Mouse (Mus musculus): ENCODE measurements at regions not wholly inside any gene's neighbourhood (a gene's known extent, or its start where the extent isn't known, plus 50 kb on each side); places are given as distances from the start of the nearest gene placed in this dataset.

DNA sequence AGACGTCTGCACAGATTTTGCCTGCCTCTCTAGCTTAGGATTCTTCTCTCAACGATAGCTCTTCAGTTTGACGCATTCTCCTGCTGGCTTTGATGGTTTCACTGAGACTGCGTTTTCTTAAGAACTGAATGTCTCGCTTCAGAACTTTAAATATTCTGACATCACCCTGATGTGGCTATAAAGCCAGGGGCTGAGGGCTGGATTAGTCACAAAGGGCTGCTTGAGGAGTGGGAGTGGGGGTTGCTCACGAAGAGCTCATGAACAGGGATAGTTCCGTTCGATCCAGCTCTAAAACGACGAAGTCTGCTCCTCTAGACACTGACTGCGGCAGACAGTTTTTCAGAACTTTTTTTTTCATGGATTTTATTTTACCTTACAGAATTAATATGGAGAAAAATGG lies 240.7 kb upstream of the Nr5a2 start:
- Histone ChIP-seq H3K79me2 (replicated peaks; ENCODE audit: control insufficient read depth, extremely low read depth, insufficient read depth, poor library complexity, severe bottlenecking) (no peaks in the 10 kb centered on the region), H3K27me3 (replicated peaks) (no peaks in the 10 kb centered on the region), H3K9me3 (replicated peaks; ENCODE audit: low read length) (peaks cover 2% of the 10 kb centered on the region), H3K27ac (ENCODE audit: insufficient read depth, low read depth) (no peak overlapping the region), H3K36me3 (replicated peaks in 1 of 2; ENCODE audit: control insufficient read depth in 1 of 2, insufficient read depth in 1 of 2, low read length in 1 of 2) (no peaks in the 10 kb centered on the region), H3K4me2 (ENCODE audit: insufficient read depth, low read depth, poor library complexity, severe bottlenecking) (no peak overlapping the region), H3K4me3 (replicated peaks in 1 of 3; ENCODE audit: low read depth in 2 of 3, low read length in 2 of 3, poor library complexity in 1 of 3) (no peak overlapping the region), H3K9ac (ENCODE audit: insufficient read depth, low read depth) (no peak overlapping the region), H3K4me1 (ENCODE audit: control insufficient read depth in 1 of 2, insufficient read depth in 2 of 2) (0 out of 4 replicates have a peak, but pooled peaks cover 0 to 4% of the 10 kb centered on the region in 2 experiments)
- in situ Hi-C loops (cut with MboI; ENCODE audit: low pct_ligation_motif_present, low pct_unique_long_range_greater_than_20kb, low sequenced_read_pairs) (loop anchor here (25.0 kb wide), 1 partner anchor 664 kb away; no protein-coding TSS in a partner anchor), dilution Hi-C loops (cut with MboI; ENCODE audit: extremely low pct_ligation_motif_present, extremely low pct_unique_long_range_greater_than_20kb, low sequenced_read_pairs) (no loop called here)
- no peak for DNase-seq (ENCODE audit: extremely low read depth)
- TF ChIP-seq MAZ (IDR thresholded peaks at IDR 0.05; ENCODE audit: low read depth, low read length), result no peak
- no peak for TF ChIP-seq CHD2 (IDR thresholded peaks at IDR 0.05; ENCODE audit: low read length)
- no peak for TF ChIP-seq ZKSCAN1 (IDR thresholded peaks at IDR 0.05; ENCODE audit: borderline replicate concordance, low read depth, low read length)
- TF ChIP-seq RCOR1 (conservative IDR thresholded peaks at IDR 0.05; ENCODE audit: low read depth, low read length), result no peak
- no peak for TF ChIP-seq TBP (conservative IDR thresholded peaks at IDR 0.05; ENCODE audit: low read depth, low read length)
- TF ChIP-seq ZNF384 (IDR thresholded peaks at IDR 0.05; ENCODE audit: low read depth, low read length), result no peak
- no peak for TF ChIP-seq ZMIZ1 (IDR thresholded peaks at IDR 0.05; ENCODE audit: low read depth, low read length)
- no peak for TF ChIP-seq KAT2A (IDR thresholded peaks at IDR 0.05; ENCODE audit: insufficient replicate concordance, low read length)
- no peak for TF ChIP-seq E2F4 (IDR thresholded peaks at IDR 0.05; ENCODE audit: insufficient replicate concordance, low read depth, low read length)

DNA sequence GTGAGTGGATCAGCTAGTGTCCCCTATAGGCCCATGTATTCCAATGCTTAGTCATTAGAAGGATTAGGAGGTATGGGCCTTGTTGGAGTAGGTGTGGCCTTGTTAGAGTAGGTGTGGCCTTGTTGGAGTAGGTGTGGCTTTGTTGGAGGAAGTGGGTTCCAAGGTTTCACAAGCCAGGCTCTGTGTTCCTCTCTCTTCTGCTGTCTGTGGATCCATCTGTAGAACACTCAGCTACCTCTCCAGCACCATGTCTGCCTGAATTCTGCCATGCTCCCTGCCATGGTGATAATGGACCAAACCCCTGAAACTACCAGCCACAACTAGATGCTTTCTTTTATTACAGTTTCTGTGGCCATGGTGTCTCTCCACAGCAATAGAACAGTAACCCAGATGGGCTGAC lies 235.7 kb upstream of the Nr5a2 start:
- no peak overlapping the region for H3K9ac ChIP-seq (ENCODE audit: insufficient read depth, low read depth)
- no peaks in the 10 kb centered on the region for H3K36me3 ChIP-seq (replicated peaks in 1 of 2; ENCODE audit: control insufficient read depth in 1 of 2, insufficient read depth in 1 of 2, low read length in 1 of 2)
- no peaks in the 10 kb centered on the region for H3K79me2 ChIP-seq (replicated peaks; ENCODE audit: control insufficient read depth, extremely low read depth, insufficient read depth, poor library complexity, severe bottlenecking)
- peaks cover 0 to 7% of the 10 kb centered on the region in 2 experiments; a peak in 2 of 4 replicates for H3K4me1 ChIP-seq (ENCODE audit: control insufficient read depth in 1 of 2, insufficient read depth in 2 of 2)
- TF ChIP-seq MAX (IDR thresholded peaks at IDR 0.05; ENCODE audit: low read length), result no peak
- no peak for TF ChIP-seq MAZ (IDR thresholded peaks at IDR 0.05; ENCODE audit: low read depth, low read length)
- no peak for TF ChIP-seq NELFE (IDR thresholded peaks at IDR 0.05; ENCODE audit: low read depth, low read length)
- TF ChIP-seq USF1 (IDR thresholded peaks at IDR 0.05; ENCODE audit: low read depth, low read length), result no peak
- no peak for TF ChIP-seq POLR2A (IDR thresholded peaks at IDR 0.05; ENCODE audit: low read depth, low read length)
- DNase-seq (ENCODE audit: extremely low read depth), result no peak
- peaks cover 2% of the 10 kb centered on the region for H3K9me3 ChIP-seq (replicated peaks; ENCODE audit: low read length)
- in situ Hi-C loops (cut with MboI; ENCODE audit: low pct_ligation_motif_present, low pct_unique_long_range_greater_than_20kb, low sequenced_read_pairs), result no loop called here
- no peak overlapping the region for H3K4me3 ChIP-seq (replicated peaks in 1 of 3; ENCODE audit: low read depth in 2 of 3, low read length in 2 of 3, poor library complexity in 1 of 3)
- H3K4me2 ChIP-seq (ENCODE audit: insufficient read depth, low read depth, poor library complexity, severe bottlenecking), result no peak overlapping the region
- no peaks in the 10 kb centered on the region for H3K27me3 ChIP-seq (replicated peaks)
- no peak overlapping the region for H3K27ac ChIP-seq (ENCODE audit: insufficient read depth, low read depth)
- dilution Hi-C loops (cut with MboI; ENCODE audit: extremely low pct_ligation_motif_present, extremely low pct_unique_long_range_greater_than_20kb, low sequenced_read_pairs), result no loop called here

DNA sequence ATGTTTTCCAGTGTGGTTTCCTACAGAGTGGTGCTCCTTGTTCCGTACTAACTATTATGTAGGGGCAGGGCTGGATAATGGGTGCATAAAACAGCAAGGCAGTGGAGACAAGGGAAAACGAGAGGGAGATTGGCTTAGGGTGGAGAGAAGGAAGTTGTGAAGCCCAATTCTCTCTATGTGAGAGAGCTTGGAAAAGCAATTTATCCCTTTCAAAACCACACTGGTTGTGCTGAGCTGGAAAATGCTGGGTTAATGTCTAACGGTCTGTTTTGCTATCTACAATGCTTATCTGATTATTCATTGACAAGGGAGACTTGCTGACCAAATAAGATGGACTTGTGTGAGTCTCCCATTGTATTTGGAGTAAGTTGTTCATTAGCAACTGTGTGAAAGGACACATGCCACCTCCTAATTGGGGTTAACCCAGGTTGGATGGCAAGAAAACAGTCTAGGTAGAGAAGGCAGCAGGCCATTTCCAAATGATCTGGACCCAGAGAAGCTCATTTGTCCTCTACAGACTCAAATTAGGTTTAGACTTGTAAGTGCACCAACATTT lies 234.9 kb upstream of the Nr5a2 start:
- Histone ChIP-seq H3K9me3 (replicated peaks; ENCODE audit: low read length) (no peaks in the 10 kb centered on the region), H3K9ac (ENCODE audit: insufficient read depth, low read depth) (no peak overlapping the region), H3K4me2 (ENCODE audit: insufficient read depth, low read depth, poor library complexity, severe bottlenecking) (no peak overlapping the region), H3K4me1 (ENCODE audit: control insufficient read depth in 1 of 2, insufficient read depth in 2 of 2) (peaks cover 0 to 7% of the 10 kb centered on the region in 2 experiments; a peak in 2 of 4 replicates), H3K27ac (ENCODE audit: insufficient read depth, low read depth) (no peak overlapping the region), H3K79me2 (replicated peaks; ENCODE audit: control insufficient read depth, extremely low read depth, insufficient read depth, poor library complexity, severe bottlenecking) (no peaks in the 10 kb centered on the region), H3K36me3 (replicated peaks in 1 of 2; ENCODE audit: control insufficient read depth in 1 of 2, insufficient read depth in 1 of 2, low read length in 1 of 2) (no peaks in the 10 kb centered on the region), H3K4me3 (replicated peaks in 1 of 3; ENCODE audit: low read depth in 2 of 3, low read length in 2 of 3, poor library complexity in 1 of 3) (no peak overlapping the region), H3K27me3 (replicated peaks) (no peaks in the 10 kb centered on the region)
- no peak for DNase-seq (ENCODE audit: extremely low read depth)
- in situ Hi-C loops (cut with MboI; ENCODE audit: low pct_ligation_motif_present, low pct_unique_long_range_greater_than_20kb, low sequenced_read_pairs), result no loop called here
- dilution Hi-C loops (cut with MboI; ENCODE audit: extremely low pct_ligation_motif_present, extremely low pct_unique_long_range_greater_than_20kb, low sequenced_read_pairs), result no loop called here
- TF ChIP-seq USF2 (conservative IDR thresholded peaks at IDR 0.05; ENCODE audit: low read depth, low read length) (no peak), KAT2A (IDR thresholded peaks at IDR 0.05; ENCODE audit: insufficient replicate concordance, low read length) (no peak), EP300 (IDR thresholded peaks at IDR 0.05; ENCODE audit: low read length) (no peak), CTCF (conservative IDR thresholded peaks at IDR 0.05 in 1 of 2, IDR thresholded peaks at IDR 0.05 in 1 of 2; ENCODE audit: low read depth in 2 of 2, low read length in 2 of 2) (no peak), MXI1 (IDR thresholded peaks at IDR 0.05; ENCODE audit: low read depth, low read length) (no peak), ZNF384 (IDR thresholded peaks at IDR 0.05; ENCODE audit: low read depth, low read length) (no peak), MEF2A (IDR thresholded peaks at IDR 0.05; ENCODE audit: borderline replicate concordance, low read depth, low read length) (no peak), POLR2AphosphoS2 (IDR thresholded peaks at IDR 0.05; ENCODE audit: low read depth, low read length) (no peak), POLR2A (IDR thresholded peaks at IDR 0.05; ENCODE audit: low read depth, low read length) (no peak), UBTF (IDR thresholded peaks at IDR 0.05; ENCODE audit: low read depth, low read length) (no peak), GABPA (IDR thresholded peaks at IDR 0.05; ENCODE audit: insufficient replicate concordance, low read depth, low read length) (no peak), ELF1 (IDR thresholded peaks at IDR 0.05; ENCODE audit: low read depth, low read length) (no peak), CHD2 (IDR thresholded peaks at IDR 0.05; ENCODE audit: low read length) (no peak)
